Mouse (Mus musculus) CD4-positive naive resting alpha-beta T cell, adult 57 days (primary cell): ENCODE measurements around the gene Zbtb9. TPM values are rescaled to one million over a fixed set of nuclear protein-coding genes. Genes with fewer than 3 reads are reported as not detected.

ENCODE experiments used
- total RNA-seq: library from RNA; stranded (reverse); gene quantifications from one replicate; pipeline ENCODE4 v1.2.4, GENCODE M21; 2023

Zbtb9 gene
- 21.0 TPM for total RNA-seq

GRCm38 (mm10) chr17:26972703-26973574 lies at the start of gene Zbtb9:
Zbtb9 (plus strand) TSS chr17:26973167.

DNA sequence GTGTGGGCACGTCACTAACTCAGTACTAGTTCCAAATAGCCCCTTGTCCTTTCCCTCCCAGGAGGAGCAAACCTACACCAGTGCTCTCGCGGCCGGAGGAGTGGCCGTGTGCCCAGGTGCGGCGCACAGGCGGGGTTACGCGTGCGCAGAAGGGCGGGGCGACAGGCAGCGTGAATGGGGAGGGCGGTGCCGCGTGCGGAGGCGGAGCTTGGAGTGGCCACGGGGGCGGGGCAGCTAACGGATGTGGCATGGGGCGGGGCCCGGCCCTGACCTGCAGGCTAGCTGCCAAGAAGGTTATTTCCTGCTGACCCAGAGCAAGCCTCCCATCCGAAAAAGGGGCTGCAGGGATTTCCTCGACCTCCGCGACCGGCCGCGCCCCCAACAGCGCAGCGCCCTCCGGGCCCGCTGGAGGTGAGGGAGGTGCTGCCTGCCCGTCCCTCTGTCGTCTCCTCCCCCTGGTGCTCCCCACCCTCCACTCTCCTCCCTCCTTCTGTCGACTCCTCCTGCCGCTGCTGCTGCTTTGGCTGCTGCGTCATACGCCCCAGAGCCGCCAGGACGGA lies 40.0 kb upstream of the Zbtb9 start, which contains the start of gene Phf1:
Gene Phf1 (plus strand): TSS at position 214 of the 560 bp plus-strand sequence.

DNA sequence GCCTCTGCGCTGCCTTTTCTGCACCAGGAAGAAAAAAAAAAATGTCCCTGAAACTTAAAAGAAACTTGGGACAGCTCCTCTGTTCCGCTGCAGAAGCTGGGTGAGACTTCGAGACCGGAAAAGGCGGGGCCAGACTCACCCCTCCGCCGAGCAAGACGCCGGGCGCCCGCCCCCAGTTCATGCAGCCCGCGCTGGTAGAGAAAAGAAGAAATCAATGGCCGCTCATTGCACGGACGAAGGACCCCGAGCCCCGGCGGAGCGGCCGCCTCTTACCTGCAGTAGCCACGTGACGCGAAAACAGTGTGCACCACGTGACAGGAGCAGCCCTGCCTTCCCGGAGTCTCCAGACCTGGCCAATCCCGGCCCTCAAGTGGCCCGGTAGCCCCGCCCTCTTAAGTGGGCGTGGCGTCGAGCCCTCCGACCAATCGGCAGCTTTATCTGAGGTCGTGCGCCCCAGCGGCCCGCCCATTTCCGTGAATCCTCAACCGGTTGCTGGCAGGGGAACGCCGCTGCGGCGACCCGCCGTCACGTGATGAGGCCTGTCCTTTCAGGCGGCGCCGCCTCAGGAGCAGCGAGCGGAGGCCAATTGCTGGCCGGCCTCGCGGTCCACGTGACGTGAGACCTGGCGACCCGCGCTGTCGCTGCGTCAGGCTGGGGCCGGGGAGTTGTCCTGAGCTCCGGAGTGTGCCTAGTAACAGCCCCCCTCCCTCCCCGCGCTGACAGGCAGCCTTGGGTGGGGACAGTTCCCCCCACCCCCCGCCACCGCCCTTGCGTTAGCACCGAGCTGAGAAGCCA lies 33.6 kb upstream of the Zbtb9 start, which contains the start of gene Cuta:
Gene Cuta (minus strand): TSS at position 392 of the 795 bp plus-strand sequence.

GRCm38 (mm10) chr17:26941031-26941789 lies 31.8 kb upstream of the Zbtb9 start, which contains the start of gene Syngap1:
Syngap1 (plus strand) TSS chr17:26941253.

DNA sequence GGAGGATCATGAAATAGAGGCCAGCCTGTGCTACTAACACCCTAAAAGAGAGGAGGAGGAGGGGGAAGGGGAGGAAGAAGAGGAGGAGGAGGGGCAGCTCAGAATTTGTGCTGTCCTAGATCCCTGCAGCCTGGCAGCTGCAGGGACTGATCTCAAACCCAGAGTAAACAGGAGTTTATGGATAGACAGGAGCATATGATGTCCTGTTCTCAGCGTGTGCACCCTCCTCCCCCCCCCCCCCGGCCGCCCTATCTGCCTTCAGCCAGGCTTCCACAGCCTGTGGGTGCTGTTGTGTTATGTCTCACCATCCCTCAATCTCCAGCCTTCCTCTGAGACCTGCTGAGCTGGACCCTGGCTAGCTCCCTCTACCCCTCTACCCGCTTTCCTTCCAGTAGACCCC lies 55.9 kb downstream of the Zbtb9 start, which contains the start of gene Bak1:
Gene Bak1 (minus strand): TSS at position 101 of the 400 bp plus-strand sequence.

GRCm38 (mm10) chr17:27056812-27057516 lies 84.0 kb downstream of the Zbtb9 start, which contains the start of gene Itpr3:
Itpr3 (plus strand) TSS chr17:27057304.

Other genes starting within 250 kb of the Zbtb9 start
- gene Bnip1, start 192.1 kb upstream of the Zbtb9 start, total RNA-seq = 28.1 TPM
- not detected for gene Nkx2-5, start 128.2 kb upstream of the Zbtb9 start, total RNA-seq
- 7.1 TPM for gene Kifc5b, start 56.1 kb upstream of the Zbtb9 start, total RNA-seq
- 154 TPM for gene Phf1, start 40.1 kb upstream of the Zbtb9 start, total RNA-seq
- 88.8 TPM for gene Cuta, start 33.6 kb upstream of the Zbtb9 start, total RNA-seq
- 2.7 TPM for gene Syngap1, start 31.9 kb upstream of the Zbtb9 start, total RNA-seq
- 37.7 TPM for gene Bak1, start 55.8 kb downstream of the Zbtb9 start, total RNA-seq
- gene Itpr3, start 84.1 kb downstream of the Zbtb9 start, total RNA-seq = 104 TPM
- gene Uqcc2, start 160.7 kb downstream of the Zbtb9 start, total RNA-seq = 47.1 TPM
- gene Ip6k3, start 194.6 kb downstream of the Zbtb9 start, total RNA-seq = not detected
- 80.0 TPM for gene Lemd2, start 231.3 kb downstream of the Zbtb9 start, total RNA-seq